Mouse (Mus musculus) thymus, adult 2 months (tissue): ENCODE data around the gene Nlrx1.
A peak's percentile ranks its signal among the peaks of the same experiment; 100 is the strongest.

Experiments
- CTCF ChIP-seq: fragments of 200-500 bp; IDR thresholded peaks from 2 replicates; pipeline ENCODE4 v1.5.1; 2012; ENCODE audit warnings: mild to moderate bottlenecking, control low read depth, low read length, moderate library complexity, borderline replicate concordance; ENCODE audit not compliant: control insufficient read depth, poor library complexity, insufficient read depth; ENCODE audit errors: extremely low read depth
- POLR2A ChIP-seq: fragments of 200-500 bp; IDR thresholded peaks from 2 replicates; pipeline ENCODE4 v1.6.1; 2012; ENCODE audit warnings: mild to moderate bottlenecking, low read length, control low read depth, moderate library complexity; ENCODE audit not compliant: control insufficient read depth, poor library complexity, insufficient read depth; ENCODE audit errors: extremely low read depth

GRCm38 (mm10) chr9:44249181-44250146 is 18.9 kb downstream of the Nlrx1 start:
- TF ChIP-seq CTCF (peak; percentile 78; the same call in 1 of the 2 replicates), POLR2A (no peak)
